Mouse (Mus musculus) liver, embryonic 12.5 days (tissue): Measurements from ENCODE around the gene Rab6a. TPM values are rescaled to one million over a fixed set of nuclear protein-coding genes. Genes with fewer than 3 reads are reported as not detected.
A peak's percentile ranks its signal among the peaks of the same experiment; 100 is the strongest.

ENCODE experiments used
- ATAC-seq: fragments of 200-750 bp; cut with Nextera tagmentation; 2 replicates; pipeline ENCODE4 v1.8.0; 2017; ENCODE audit warnings: moderate number of reproducible peaks, mild to moderate bottlenecking, moderate library complexity
- H3K27ac ChIP-seq: fragments of 300-500 bp; sonication (generic); 2 replicates; pipeline ENCODE4 v1.5.1; 2016; ENCODE audit warnings: mild to moderate bottlenecking
- H3K27me3 ChIP-seq: fragments of 300-500 bp; sonication (generic); replicated peaks from 2 replicates; pipeline ENCODE4 v1.6.1; 2016; ENCODE audit warnings: mild to moderate bottlenecking, moderate library complexity
- H3K36me3 ChIP-seq: fragments of 300-500 bp; sonication (generic); 2 replicates; pipeline ENCODE4 v1.6.1; 2016; ENCODE audit warnings: mild to moderate bottlenecking, moderate library complexity
- H3K4me1 ChIP-seq: fragments of 300-500 bp; sonication (generic); 2 replicates; pipeline ENCODE4 v1.6.1; 2016
- H3K4me2 ChIP-seq: fragments of 300-500 bp; sonication (generic); 2 replicates; pipeline ENCODE4 v1.6.1; 2016; ENCODE audit warnings: mild to moderate bottlenecking, moderate library complexity
- H3K4me3 ChIP-seq: fragments of 300-500 bp; sonication (generic); 2 replicates; pipeline ENCODE4 v1.5.1; 2016; ENCODE audit warnings: mild to moderate bottlenecking, moderate library complexity
- H3K9ac ChIP-seq: fragments of 300-500 bp; sonication (generic); 2 replicates; pipeline ENCODE4 v1.6.1; 2016; ENCODE audit warnings: mild to moderate bottlenecking, moderate library complexity
- H3K9me3 ChIP-seq: fragments of 300-500 bp; sonication (generic); replicated peaks from 2 replicates; pipeline ENCODE4 v1.6.1; 2016; ENCODE audit warnings: mild to moderate bottlenecking, moderate library complexity
- WGBS: fragments of 180-500 bp; shearing (Covaris S2); methylation state at CpG from one replicate; pipeline ENCODE4 v1.1.7; 2016; ENCODE audit not compliant: insufficient replicate concordance; 5-methylcytosine and 5-hydroxymethylcytosine counted together
- polyA plus RNA-seq: library from polyadenylated mRNA; unstranded; fragments of >200 nt; fragmentation: Nextera tagmentation; extraction: Ambion mirVana; gene quantifications from 2 replicates; pipeline ENCODE4 v1.2.1, GENCODE M21; 2016

Rab6a gene
- polyA plus RNA-seq, 1 experiment from 2014 or later = 62.0 TPM

DNA sequence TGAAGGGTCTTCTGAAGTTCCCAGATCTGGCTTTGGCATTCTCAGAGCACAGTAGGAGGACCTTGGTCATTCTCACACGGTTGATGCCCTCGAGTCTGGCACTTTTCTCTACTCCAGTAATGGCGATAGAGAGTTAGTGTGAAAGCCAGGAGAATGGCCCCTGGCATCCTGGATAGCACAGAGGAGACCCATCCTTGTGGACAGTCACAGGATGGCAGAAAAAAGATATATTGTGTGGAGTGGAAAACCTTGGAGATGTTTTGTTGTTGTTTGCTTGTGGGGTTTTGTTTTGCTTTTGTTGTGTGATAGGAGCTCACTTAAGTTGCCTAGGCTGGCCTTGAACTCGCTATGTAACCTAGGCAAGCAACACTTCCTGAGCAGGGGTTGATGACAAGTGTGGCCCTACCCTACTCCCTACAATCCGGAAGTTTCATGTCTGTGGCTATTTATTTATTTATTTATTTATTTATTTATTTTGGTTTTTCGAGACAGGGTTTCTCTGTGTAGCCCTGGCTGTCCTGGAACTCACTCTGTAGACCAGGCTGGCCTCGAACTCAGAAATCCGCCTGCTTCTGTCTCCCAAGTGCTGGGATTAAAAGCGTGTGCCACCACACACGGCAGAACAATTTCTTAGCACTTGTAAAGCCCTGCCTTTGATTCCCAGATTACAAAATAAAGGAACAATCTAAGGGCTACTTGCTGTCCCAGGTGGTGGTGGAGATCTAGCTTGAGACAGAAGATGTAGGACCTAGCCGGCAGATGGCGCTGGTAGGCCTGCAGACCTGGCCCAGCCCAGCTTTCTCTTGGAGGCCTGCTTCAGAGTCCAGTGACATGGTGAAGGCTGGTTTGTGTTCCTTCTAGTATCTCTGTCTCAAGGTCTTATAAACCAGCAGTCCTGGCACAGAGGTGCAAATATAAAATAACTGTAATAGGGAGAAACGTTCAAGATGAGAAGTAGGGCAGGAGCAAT is 78.1 kb downstream of the Rab6a start:
- Histone ChIP-seq H3K9me3 (no peaks in the 10 kb centered on the region), H3K4me1 (peaks cover 25% of the 10 kb centered on the region), H3K27me3 (no peaks in the 10 kb centered on the region), H3K27ac (peak overlapping the region; percentile 53), H3K9ac (no peak overlapping the region), H3K4me3 (no peak overlapping the region), H3K4me2 (no peak overlapping the region), H3K36me3 (no peaks in the 10 kb centered on the region)
- peak; percentile 66 for ATAC-seq
- 32% methylated on average over 13 of the region's 13 CpGs for WGBS

DNA sequence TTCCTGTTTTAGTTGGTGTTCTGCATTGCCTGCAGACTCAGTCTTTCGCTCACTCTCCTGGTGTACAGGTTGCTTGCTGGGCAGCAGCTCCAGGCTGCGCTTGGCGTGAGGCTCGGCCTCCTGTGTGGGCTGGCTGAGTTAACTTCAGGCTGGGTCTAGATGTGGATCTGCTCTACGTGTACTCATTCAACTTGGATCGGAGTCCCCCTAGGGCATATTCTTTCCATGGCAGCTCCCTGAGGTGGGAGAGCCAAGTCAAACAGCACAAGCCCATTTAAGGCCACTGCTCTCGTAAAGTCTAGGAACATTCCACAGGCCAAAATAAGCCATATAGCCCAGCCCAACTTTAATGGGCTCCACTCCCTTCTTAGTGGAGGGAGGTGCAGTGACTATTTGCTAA is 81.3 kb downstream of the Rab6a start:
- Histone ChIP-seq H3K27ac (no peak overlapping the region), H3K9me3 (no peaks in the 10 kb centered on the region), H3K36me3 (no peaks in the 10 kb centered on the region), H3K27me3 (no peaks in the 10 kb centered on the region), H3K4me3 (no peak overlapping the region), H3K4me2 (no peak overlapping the region), H3K4me1 (peaks cover 23% of the 10 kb centered on the region), H3K9ac (no peak overlapping the region)
- 79% methylated on average over 7 of the region's 7 CpGs for WGBS
- ATAC-seq = no peak

Other genes starting within 250 kb of the Rab6a start
- gene C2cd3, start 235.2 kb upstream of the Rab6a start, polyA plus RNA-seq = 14.0 and 15.4 TPM in 2 replicates
- 32.5 and 33.5 TPM in 2 replicates for gene Ppme1, start 235.1 kb upstream of the Rab6a start, polyA plus RNA-seq
- gene Ucp3, start 134.4 kb upstream of the Rab6a start, polyA plus RNA-seq = 0.10 TPM in 1 of 2 replicates, not detected in the other
- 814 and 842 TPM in 2 replicates for gene Ucp2, start 114.1 kb upstream of the Rab6a start, polyA plus RNA-seq
- 2.5 TPM in 2 replicates for gene Dnajb13, start 92.5 kb upstream of the Rab6a start, polyA plus RNA-seq
- 15.1 and 18.1 TPM in 2 replicates for gene Coa4, start 70.3 kb upstream of the Rab6a start, polyA plus RNA-seq
- 53.2 and 56.3 TPM in 2 replicates for gene Mrpl48, start 891 bp downstream of the Rab6a start, polyA plus RNA-seq
- gene Plekhb1, start 55.0 kb downstream of the Rab6a start, polyA plus RNA-seq = 0.26 and 0.43 TPM in 2 replicates
- 7.1 and 8.9 TPM in 2 replicates for gene Fam168a, start 99.2 kb downstream of the Rab6a start, polyA plus RNA-seq